Mouse (Mus musculus): ENCODE measurements around the gene St8sia6.

DNA sequence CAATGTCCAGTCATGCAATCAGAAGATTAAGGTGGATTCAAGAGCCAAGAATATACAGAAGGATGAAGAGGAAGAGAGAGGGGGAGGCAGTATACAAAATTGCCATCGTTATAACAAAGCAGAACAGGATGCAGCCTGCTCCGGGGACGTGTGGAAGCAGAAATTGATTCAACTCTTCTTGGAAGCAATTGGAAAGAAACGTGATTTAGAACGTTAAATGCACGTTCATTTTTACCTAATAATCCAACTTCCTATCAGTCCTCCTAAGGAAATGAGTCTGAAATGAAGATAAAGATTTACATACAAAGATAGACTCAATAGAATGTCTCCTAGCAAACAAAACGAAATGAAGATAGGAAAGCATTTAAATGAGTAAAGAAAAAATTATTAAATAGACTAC is 2.3 kb downstream of the St8sia6 start:
- no peak for TF ChIP-seq CTCF (IDR thresholded peaks at IDR 0.05; ENCODE audit: low read depth)
- no peak for TF ChIP-seq EP300 (IDR thresholded peaks at IDR 0.05; ENCODE audit: low read depth)

Data from heart, postnatal 0 days (tissue).